Mouse (Mus musculus) erythroblast, embryonic 14.5 days (primary cell): ENCODE results near the gene Mrpl38.

Experiments used
- GATA1 ChIP-seq: IDR thresholded peaks from 2 replicates; pipeline ENCODE4 v1.6.1; 2012; ENCODE audit warnings: low read length, inconsistent platforms, mixed read lengths
- TAL1 ChIP-seq: IDR thresholded peaks from 3 replicates; pipeline ENCODE4 v1.6.1; 2012; ENCODE audit warnings: low read length, inconsistent platforms, mixed read lengths

GRCm38 (mm10) chr11:116131349-116132170, 7.1 kb downstream of the Mrpl38 start:
- TF ChIP-seq GATA1 (no peak), TAL1 (no peak)
